Mouse (Mus musculus) forebrain, postnatal 0 days (tissue): ENCODE results near the gene Vps4b. TPM values are rescaled to one million over a fixed set of nuclear protein-coding genes. Genes with fewer than 3 reads are reported as not detected.
A peak's percentile ranks its signal among the peaks of the same experiment; 100 is the strongest.
"Not testable (repeated sequence)": the region's sequence is repeated elsewhere in the genome, so short reads cannot be mapped to it uniquely, and the experiment has no call there.

Source experiments
- ATAC-seq: fragments of 200-750 bp; cut with Nextera tagmentation; 2 replicates; pipeline ENCODE4 v1.8.0; 2017; ENCODE audit warnings: mild to moderate bottlenecking, moderate library complexity
- DNase-seq: peaks from one replicate; pipeline ENCODE4 v3.0.0-alpha.2; 2015
- H3K27ac ChIP-seq: fragments of 300-500 bp; sonication (generic); 2 replicates; pipeline ENCODE4 v1.5.1; 2014; ENCODE audit warnings: low read depth, mild to moderate bottlenecking, antibody characterized with exemption, low read length, moderate library complexity, mixed read lengths
- H3K27me3 ChIP-seq: fragments of 300-500 bp; sonication (generic); 2 replicates; pipeline ENCODE4 v1.6.1; 2014; ENCODE audit warnings: mild to moderate bottlenecking, low read length, mixed read lengths; ENCODE audit not compliant: insufficient read depth
- H3K36me3 ChIP-seq: fragments of 300-500 bp; sonication (generic); 2 replicates; pipeline ENCODE4 v1.6.1; 2014; ENCODE audit warnings: mild to moderate bottlenecking, moderate library complexity; ENCODE audit not compliant: insufficient read depth
- H3K4me1 ChIP-seq: fragments of 300-500 bp; sonication (generic); 2 replicates; pipeline ENCODE4 v1.6.1; 2014; ENCODE audit warnings: antibody characterized with exemption; ENCODE audit not compliant: insufficient read depth
- H3K4me2 ChIP-seq: fragments of 300-500 bp; sonication (generic); 2 replicates; pipeline ENCODE4 v1.6.1; 2014; ENCODE audit warnings: low read depth, mild to moderate bottlenecking, moderate library complexity
- H3K4me3 ChIP-seq: fragments of 300-500 bp; sonication (generic); 2 replicates; pipeline ENCODE4 v1.5.1; 2014; ENCODE audit warnings: low read depth, low read length, mixed read lengths
- H3K9ac ChIP-seq: fragments of 300-500 bp; sonication (generic); 2 replicates; pipeline ENCODE4 v1.6.1; 2014; ENCODE audit warnings: mild to moderate bottlenecking
- H3K9me3 ChIP-seq: fragments of 300-500 bp; sonication (generic); 2 replicates; pipeline ENCODE4 v1.6.1; 2016; ENCODE audit warnings: low read length
- CTCF ChIP-seq: sonication (generic); IDR thresholded peaks from 2 replicates; pipeline ENCODE4 v1.5.1; 2016; ENCODE audit warnings: antibody characterized with exemption, control low read depth, low read depth
- WGBS: fragments of 180-500 bp; shearing (Covaris S2); extraction: QIAGEN DNeasy Blood & Tissue Kit; methylation state at CpG from one replicate; pipeline ENCODE4 v1.1.7; 2014; 5-methylcytosine and 5-hydroxymethylcytosine counted together
- polyA plus RNA-seq: library from polyadenylated mRNA; unstranded; fragments of >200 nt; fragmentation: Nextera tagmentation; extraction: Ambion mirVana; gene quantifications from 2 replicates; pipeline ENCODE4 v1.2.1, GENCODE M21; 2015
- total RNA-seq: library from RNA; depleted of rRNA; stranded (reverse); fragments of >200 nt; gene quantifications from 2 replicates; pipeline ENCODE4 v1.2.3, GENCODE M21; 2014

Gene Vps4b
- total and polyA plus RNA-seq, 2 experiments from 2014 or later = 27.7 to 30.8 TPM

GRCm38 (mm10) chr1:106738092-106738491 lies 58.4 kb downstream of the Vps4b start:
- ATAC-seq (no peak), DNase-seq (no peak)
- no peak overlapping the region for H3K4me2 ChIP-seq
- H3K9me3 ChIP-seq = no peaks in the 10 kb centered on the region
- H3K4me3 ChIP-seq = no peak overlapping the region
- no peak overlapping the region for H3K27ac ChIP-seq
- H3K4me1 ChIP-seq = no peaks in the 10 kb centered on the region
- WGBS = 86% methylated on average over 3 of the region's 3 CpGs
- no peaks in the 10 kb centered on the region for H3K27me3 ChIP-seq
- TF ChIP-seq CTCF = no peak
- no peak overlapping the region for H3K9ac ChIP-seq
- H3K36me3 ChIP-seq = peaks cover 42% of the 10 kb centered on the region

GRCm38 (mm10) chr1:106736211-106736610 lies 60.3 kb downstream of the Vps4b start:
- Histone ChIP-seq H3K4me2 (no peak overlapping the region), H3K27me3 (no peaks in the 10 kb centered on the region), H3K36me3 (peaks cover 40% of the 10 kb centered on the region), H3K9ac (no peak overlapping the region), H3K9me3 (no peaks in the 10 kb centered on the region), H3K27ac (no peak overlapping the region), H3K4me1 (no peaks in the 10 kb centered on the region), H3K4me3 (no peak overlapping the region)
- ATAC-seq (no peak), DNase-seq (no peak)
- 91% methylated on average over 8 of the region's 8 CpGs for WGBS
- TF ChIP-seq CTCF = no peak

- no peak overlapping the region for H3K9ac ChIP-seq
- H3K4me2 ChIP-seq = no peak overlapping the region
- no peaks in the 10 kb centered on the region for H3K4me1 ChIP-seq
- no peak for ATAC-seq
- H3K27me3 ChIP-seq = no peaks in the 10 kb centered on the region
- H3K4me3 ChIP-seq = no peak overlapping the region
- peaks cover 40% of the 10 kb centered on the region for H3K36me3 ChIP-seq
- DNase-seq = peak; percentile 62
- H3K27ac ChIP-seq = no peak overlapping the region
- no peaks in the 10 kb centered on the region for H3K9me3 ChIP-seq
- TF ChIP-seq CTCF = peak; percentile 70
- WGBS = 54% methylated on average over 2 of the region's 2 CpGs
These were observed 60.9 kb downstream of the Vps4b start for GRCm38 (mm10) chr1:106735586-106735985.

- ATAC-seq = no peak
- WGBS = 28% methylated on average over 5 of the region's 5 CpGs
- no peak for TF ChIP-seq CTCF
These were observed 74.5 kb downstream of the Vps4b start for GRCm38 (mm10) chr1:106722061-106722460.

GRCm38 (mm10) chr1:106717736-106718135 lies 78.8 kb downstream of the Vps4b start:
- not testable (repeated sequence) for H3K9ac ChIP-seq, H3K27ac ChIP-seq, DNase-seq, H3K4me3 ChIP-seq, H3K4me2 ChIP-seq, ATAC-seq, H3K27me3 ChIP-seq, H3K4me1 ChIP-seq, H3K36me3 ChIP-seq, H3K9me3 ChIP-seq
- 69% methylated on average over 7 of the region's 7 CpGs for WGBS

More at GRCm38 (mm10) chr1:106722061-106722460, 74.5 kb downstream of the Vps4b start:
- H3K27ac ChIP-seq = no peak overlapping the region
- H3K4me2 ChIP-seq = no peak overlapping the region
- H3K27me3 ChIP-seq = no peaks in the 10 kb centered on the region
- H3K9ac ChIP-seq = no peak overlapping the region
- H3K4me1 ChIP-seq = no peaks in the 10 kb centered on the region
- no peak for DNase-seq
- H3K4me3 ChIP-seq = no peak overlapping the region
- peaks cover 12% of the 10 kb centered on the region for H3K36me3 ChIP-seq
- H3K9me3 ChIP-seq = no peaks in the 10 kb centered on the region

- DNase-seq (peak; percentile 87), ATAC-seq (no peak)
- Histone ChIP-seq H3K9ac (no peak overlapping the region), H3K4me2 (no peak overlapping the region), H3K9me3 (no peaks in the 10 kb centered on the region), H3K4me3 (no peak overlapping the region), H3K27me3 (no peaks in the 10 kb centered on the region), H3K4me1 (peaks cover 10% of the 10 kb centered on the region; the same call in 1 of the 2 replicates), H3K27ac (no peak overlapping the region), H3K36me3 (no peaks in the 10 kb centered on the region)
- 25% methylated on average over 7 of the region's 7 CpGs for WGBS
- peak; percentile 92 for TF ChIP-seq CTCF
These were observed 79.4 kb downstream of the Vps4b start for GRCm38 (mm10) chr1:106717071-106717601.

- DNase-seq (no peak), ATAC-seq (no peak)
- H3K36me3 ChIP-seq = no peaks in the 10 kb centered on the region
- H3K27ac ChIP-seq = no peak overlapping the region
- no peak overlapping the region for H3K9ac ChIP-seq
- H3K4me1 ChIP-seq = peaks cover 11% of the 10 kb centered on the region; the same call in 1 of the 2 replicates
- H3K9me3 ChIP-seq = no peaks in the 10 kb centered on the region
- H3K4me3 ChIP-seq = no peak overlapping the region
- 86% methylated on average over 3 of the region's 3 CpGs for WGBS
- H3K4me2 ChIP-seq = no peak overlapping the region
- H3K27me3 ChIP-seq = no peaks in the 10 kb centered on the region
- no peak for TF ChIP-seq CTCF
These were observed 80.4 kb downstream of the Vps4b start for GRCm38 (mm10) chr1:106716141-106716540.
